Mouse (Mus musculus) cerebellum, adult 8-10 months (tissue): ENCODE results near the gene 4931400O07Rik.

Experiments
- DNase-seq: peaks from one replicate; pipeline ENCODE4 v3.0.0; 2022

Gene 4931400O07Rik

GRCm38 (mm10) chrX:62467691-62468090 lies at the start of gene 4931400O07Rik:
Gene 4931400O07Rik (plus strand): TSS chrX:62467991.
- no peak for DNase-seq
